Mouse (Mus musculus) hindbrain, postnatal 0 days (tissue): ENCODE measurements around the gene Adamts9. TPM values are rescaled to one million over a fixed set of nuclear protein-coding genes. Genes with fewer than 3 reads are reported as not detected.
A peak's percentile ranks its signal among the peaks of the same experiment; 100 is the strongest.

Experiments
- ATAC-seq: fragments of 200-750 bp; cut with Nextera tagmentation; 2 replicates; pipeline ENCODE4 v1.8.0; 2017; ENCODE audit warnings: mild to moderate bottlenecking, moderate TSS enrichment, moderate library complexity
- DNase-seq: peaks from one replicate; pipeline ENCODE4 v3.0.0-alpha.2; 2015; ENCODE audit warnings: low spot score
- H3K27ac ChIP-seq: fragments of 300-500 bp; sonication (generic); 2 replicates; pipeline ENCODE4 v1.5.1; 2014; ENCODE audit warnings: mild to moderate bottlenecking
- H3K27me3 ChIP-seq: fragments of 300-500 bp; sonication (generic); 2 replicates; pipeline ENCODE4 v1.6.1; 2014; ENCODE audit warnings: low read length, mixed read lengths; ENCODE audit not compliant: insufficient read depth
- H3K36me3 ChIP-seq: fragments of 300-500 bp; sonication (generic); 2 replicates; pipeline ENCODE4 v1.6.1; 2014; ENCODE audit warnings: low read length, mixed read lengths; ENCODE audit not compliant: insufficient read depth
- H3K4me1 ChIP-seq: fragments of 300-500 bp; sonication (generic); 2 replicates; pipeline ENCODE4 v1.6.1; 2014; ENCODE audit warnings: antibody characterized with exemption, low read length, mixed read lengths; ENCODE audit not compliant: insufficient read depth
- H3K4me2 ChIP-seq: fragments of 300-500 bp; sonication (generic); 2 replicates; pipeline ENCODE4 v1.6.1; 2014; ENCODE audit warnings: low read depth, mild to moderate bottlenecking, low read length, moderate library complexity, mixed read lengths
- H3K4me3 ChIP-seq: fragments of 300-500 bp; sonication (generic); 2 replicates; pipeline ENCODE4 v1.5.1; 2014; ENCODE audit warnings: low read length
- H3K9ac ChIP-seq: fragments of 300-500 bp; sonication (generic); replicated peaks from 2 replicates; pipeline ENCODE4 v1.6.1; 2014; ENCODE audit warnings: mild to moderate bottlenecking, low read length, moderate library complexity, mixed read lengths
- H3K9me3 ChIP-seq: fragments of 300-500 bp; sonication (generic); 2 replicates; pipeline ENCODE4 v1.6.1; 2016; ENCODE audit warnings: low read length, mixed read lengths
- CTCF ChIP-seq: IDR thresholded peaks from 2 replicates; pipeline ENCODE4 v1.5.1; 2016; ENCODE audit warnings: antibody characterized with exemption, control low read depth, low read depth
- WGBS: fragments of 180-500 bp; shearing (Covaris S2); extraction: QIAGEN DNeasy Blood & Tissue Kit; methylation state at CpG from one replicate; pipeline ENCODE4 v1.1.7; 2014; 5-methylcytosine and 5-hydroxymethylcytosine counted together
- polyA plus RNA-seq: library from polyadenylated mRNA; unstranded; fragments of >200 nt; fragmentation: Nextera tagmentation; extraction: Ambion mirVana; gene quantifications from 2 replicates; pipeline ENCODE4 v1.2.1, GENCODE M21; 2015
- total RNA-seq: library from RNA; depleted of rRNA; stranded (reverse); fragments of >200 nt; gene quantifications from 2 replicates; pipeline ENCODE4 v1.2.3, GENCODE M21; 2014

The Adamts9 gene
- total and polyA plus RNA-seq, 2 experiments from 2014 or later: 1.5 to 7.6 TPM

GRCm38 (mm10) chr6:92928261-92928660, 15.0 kb downstream of the Adamts9 start:
- H3K4me2 ChIP-seq: no peak overlapping the region
- ATAC-seq (no peak), DNase-seq (no peak)
- no peak overlapping the region for H3K27ac ChIP-seq
- TF ChIP-seq CTCF: no peak
- H3K27me3 ChIP-seq: no peaks in the 10 kb centered on the region
- no peaks in the 10 kb centered on the region for H3K4me1 ChIP-seq
- H3K4me3 ChIP-seq: no peak overlapping the region
- 89% methylated on average over 5 of the region's 5 CpGs for WGBS
- H3K9me3 ChIP-seq: no peaks in the 10 kb centered on the region
- H3K9ac ChIP-seq: no peak overlapping the region
- no peaks in the 10 kb centered on the region for H3K36me3 ChIP-seq

GRCm38 (mm10) chr6:92924536-92924935, 18.8 kb downstream of the Adamts9 start:
- H3K9ac ChIP-seq: no peak overlapping the region
- H3K36me3 ChIP-seq: no peaks in the 10 kb centered on the region
- no peak for TF ChIP-seq CTCF
- no peaks in the 10 kb centered on the region for H3K4me1 ChIP-seq
- ATAC-seq (no peak), DNase-seq (peak; percentile 3)
- no peak overlapping the region for H3K4me3 ChIP-seq
- no peak overlapping the region for H3K4me2 ChIP-seq
- H3K9me3 ChIP-seq: no peaks in the 10 kb centered on the region
- no peaks in the 10 kb centered on the region for H3K27me3 ChIP-seq
- no peak overlapping the region for H3K27ac ChIP-seq
- WGBS: 59% methylated on average over 8 of the region's 8 CpGs

- no peak for TF ChIP-seq CTCF
- no peak overlapping the region for H3K27ac ChIP-seq
- no peaks in the 10 kb centered on the region for H3K36me3 ChIP-seq
- 50% methylated on average over 4 of the region's 4 CpGs for WGBS
- H3K4me1 ChIP-seq: no peaks in the 10 kb centered on the region
- H3K27me3 ChIP-seq: no peaks in the 10 kb centered on the region
- no peak overlapping the region for H3K4me2 ChIP-seq
- H3K9me3 ChIP-seq: no peaks in the 10 kb centered on the region
- DNase-seq (no peak), ATAC-seq (no peak)
- H3K4me3 ChIP-seq: no peak overlapping the region
- no peak overlapping the region for H3K9ac ChIP-seq
These were observed 21.4 kb downstream of the Adamts9 start for GRCm38 (mm10) chr6:92921843-92922242.

- ATAC-seq (no peak), DNase-seq (no peak)
- no peaks in the 10 kb centered on the region for H3K4me1 ChIP-seq
- no peak overlapping the region for H3K9ac ChIP-seq
- H3K27ac ChIP-seq: no peak overlapping the region
- no peaks in the 10 kb centered on the region for H3K36me3 ChIP-seq
- H3K9me3 ChIP-seq: no peaks in the 10 kb centered on the region
- H3K4me3 ChIP-seq: no peak overlapping the region
- H3K4me2 ChIP-seq: no peak overlapping the region
- no peak for TF ChIP-seq CTCF
- 81% methylated on average over 10 of the region's 10 CpGs for WGBS
- H3K27me3 ChIP-seq: no peaks in the 10 kb centered on the region
These were observed 22.2 kb downstream of the Adamts9 start for GRCm38 (mm10) chr6:92920938-92921689.

DNA sequence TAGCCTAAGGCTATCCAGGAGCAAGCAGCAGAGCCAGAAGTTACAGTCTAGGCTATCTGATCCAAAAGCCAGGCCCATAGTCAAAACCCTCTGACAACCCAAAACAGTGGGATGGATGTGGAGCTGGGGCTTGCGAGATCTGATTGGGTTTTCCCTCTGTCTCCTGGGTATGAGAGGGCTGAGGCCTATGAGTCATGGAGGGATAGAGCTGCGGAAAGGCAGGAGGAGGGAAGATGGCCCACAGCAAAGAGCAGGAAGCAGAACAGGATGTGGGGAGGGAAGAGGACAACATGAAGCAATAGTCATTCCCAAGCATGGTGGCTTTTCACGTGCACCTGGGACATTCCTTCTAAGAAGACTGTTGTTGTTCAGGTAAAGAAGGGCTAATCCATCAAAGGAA, 32.7 kb downstream of the Adamts9 start:
- DNase-seq (no peak), ATAC-seq (no peak)
- Histone ChIP-seq H3K36me3 (no peaks in the 10 kb centered on the region), H3K4me1 (no peaks in the 10 kb centered on the region), H3K9me3 (no peaks in the 10 kb centered on the region), H3K27ac (no peak overlapping the region), H3K9ac (no peak overlapping the region), H3K4me2 (no peak overlapping the region), H3K27me3 (no peaks in the 10 kb centered on the region), H3K4me3 (no peak overlapping the region)
- 95% methylated on average over 3 of the region's 3 CpGs for WGBS
- no peak for TF ChIP-seq CTCF

DNA sequence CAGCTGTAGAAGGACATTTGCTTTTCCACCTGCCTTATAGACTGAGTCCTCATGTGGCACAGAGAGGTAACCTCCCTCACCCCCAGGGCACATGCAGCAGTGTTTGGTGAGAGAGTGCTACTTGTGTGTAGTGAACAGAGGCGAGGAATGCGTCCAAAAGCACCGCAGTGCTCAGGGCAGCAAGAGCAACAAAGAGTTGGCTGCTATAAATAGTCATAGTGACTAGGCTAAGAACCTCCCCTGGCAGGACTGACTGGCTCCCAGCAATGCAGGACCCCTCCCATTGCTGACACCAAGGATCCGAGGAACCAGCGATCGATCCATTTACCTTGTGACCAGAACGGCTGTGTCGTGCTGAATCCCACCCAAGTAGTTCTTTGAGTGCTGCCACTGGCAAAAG, 33.9 kb downstream of the Adamts9 start:
- H3K27ac ChIP-seq: no peak overlapping the region
- no peak overlapping the region for H3K4me2 ChIP-seq
- no peak overlapping the region for H3K4me3 ChIP-seq
- H3K36me3 ChIP-seq: no peaks in the 10 kb centered on the region
- no peak for DNase-seq
- WGBS: 57% methylated on average over 8 of the region's 8 CpGs
- no peak for ATAC-seq
- TF ChIP-seq CTCF: no peak
- H3K9me3 ChIP-seq: no peaks in the 10 kb centered on the region
- no peaks in the 10 kb centered on the region for H3K4me1 ChIP-seq
- no peaks in the 10 kb centered on the region for H3K27me3 ChIP-seq
- H3K9ac ChIP-seq: no peak overlapping the region

GRCm38 (mm10) chr6:92905922-92906321, 37.4 kb downstream of the Adamts9 start:
- 32% methylated on average over 5 of the region's 5 CpGs for whole genome bisulfite sequencing
- Histone ChIP-seq H3K9ac (no peak overlapping the region), H3K4me2 (no peak overlapping the region), H3K36me3 (no peaks in the 10 kb centered on the region), H3K4me3 (no peak overlapping the region), H3K27ac (no peak overlapping the region), H3K4me1 (no peaks in the 10 kb centered on the region), H3K27me3 (no peaks in the 10 kb centered on the region), H3K9me3 (no peaks in the 10 kb centered on the region)
- DNase-seq (no peak), ATAC-seq (no peak)
- TF ChIP-seq CTCF: no peak
